Comparison of ENCODE assay signal across 9 mouse cellular contexts in the genomic region with DNA sequence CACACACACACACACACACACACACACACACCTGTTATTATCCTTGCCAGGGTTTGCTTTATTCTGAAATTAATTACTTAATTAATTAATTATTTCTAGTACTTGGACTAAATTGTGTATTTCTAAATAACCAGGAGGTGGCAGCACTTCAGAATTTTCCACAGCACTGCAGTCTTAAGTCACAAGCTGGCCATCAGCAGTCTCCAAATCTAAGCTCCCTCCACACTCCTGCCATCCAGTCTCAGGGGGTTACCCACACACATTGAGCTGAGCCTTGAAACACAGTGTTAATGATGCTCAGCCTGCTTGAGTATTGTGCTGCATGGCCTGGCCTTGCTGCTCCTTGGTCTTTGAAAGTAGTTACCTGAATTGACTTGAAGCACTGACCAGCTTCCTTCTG. TPM values are rescaled to one million over a fixed set of nuclear protein-coding genes. Genes with fewer than 3 reads are reported as not detected.
DNase-seq lines count a peak whose midpoint lies in the region; ATAC-seq and TF ChIP-seq lines count a peak whose summit lies in the region.
"Had no signal": no experiment of that assay in that cellular context is flagged by ENCODE, and none has a peak within 500 bp of the region (broad histone marks: within the 10 kb centered on the region; RNA-seq: fewer than 3 reads in every experiment).

No protein-coding gene starts in this region.

- TF ChIP-seq CTCF in kidney, adult 2 months (conservative IDR thresholded peaks at IDR 0.05; ENCODE audit: insufficient read depth, insufficient read length, low read depth, low read length), result peak; percentile 22; the same call in 1 of the 2 replicates

- no peaks in the 10 kb centered on the region for H3K4me1 ChIP-seq in kidney, adult 2 months (ENCODE audit: control insufficient read depth, insufficient read depth, low read length)
- no peaks in the 10 kb centered on the region for H3K4me1 ChIP-seq in kidney, embryonic 15.5 days
- no peaks in the 10 kb centered on the region for H3K4me1 ChIP-seq in neural tube, embryonic 14.5 days (ENCODE audit: control insufficient read depth, insufficient read depth, low read length)
- H3K4me1 ChIP-seq: embryonic facial prominence, embryonic 12.5 days had no signal

- peak; percentile 34 for DNase-seq in kidney, adult 2 months
- DNase-seq in kidney, adult 18-20 months, result no peak
- peak; percentile 36 for DNase-seq in NIH3T3 (ENCODE audit: low read depth)
- DNase-seq in cerebellum, postnatal 36 days, result peak; percentile 8 to 32
- DNase-seq in thymus, postnatal 10 days (ENCODE audit: low spot score in 2 of 2), result no peak
- no peak for DNase-seq in B cell, adult 2 months

- 0 out of 2 replicates have a peak, but pooled peaks have one; percentile 49 for ATAC-seq in kidney, embryonic 15.5 days (replicated peaks; ENCODE audit: low FRiP score)
- ATAC-seq in neural tube, embryonic 14.5 days (ENCODE audit: low read depth), result peak; percentile 73; the same call in 1 of the 2 replicates

- H3K27ac ChIP-seq in kidney, adult 2 months (ENCODE audit: insufficient read depth, low read depth, low read length), result no peak overlapping the region
- H3K27ac ChIP-seq in kidney, embryonic 15.5 days, result no peak overlapping the region
- no peak overlapping the region for H3K27ac ChIP-seq in neural tube, embryonic 14.5 days (ENCODE audit: low read depth, low read length)
- H3K27ac ChIP-seq: embryonic facial prominence, embryonic 12.5 days had no signal

- H3K27me3 ChIP-seq in kidney, adult 2 months (replicated peaks; ENCODE audit: control insufficient read depth, insufficient read depth, low read length), result no peaks in the 10 kb centered on the region
- no peaks in the 10 kb centered on the region for H3K27me3 ChIP-seq in kidney, embryonic 15.5 days
- H3K27me3 ChIP-seq in neural tube, embryonic 14.5 days (ENCODE audit: control insufficient read depth, insufficient read depth, low read length), result no peaks in the 10 kb centered on the region
- H3K27me3 ChIP-seq: embryonic facial prominence, embryonic 12.5 days had no signal

- no peaks in the 10 kb centered on the region for H3K36me3 ChIP-seq in kidney, adult 2 months (ENCODE audit: control insufficient read depth, insufficient read depth, low read length)
- H3K36me3 ChIP-seq in kidney, embryonic 15.5 days, result no peaks in the 10 kb centered on the region
- H3K36me3 ChIP-seq in neural tube, embryonic 14.5 days (ENCODE audit: control insufficient read depth, insufficient read depth, low read length), result no peaks in the 10 kb centered on the region
- H3K36me3 ChIP-seq: embryonic facial prominence, embryonic 12.5 days had no signal

- H3K9me3 ChIP-seq in kidney, embryonic 15.5 days (replicated peaks), result no peaks in the 10 kb centered on the region
- no peaks in the 10 kb centered on the region for H3K9me3 ChIP-seq in neural tube, embryonic 14.5 days (ENCODE audit: control insufficient read depth, low read length)
- H3K9me3 ChIP-seq: embryonic facial prominence, embryonic 12.5 days had no signal

- no peak overlapping the region for H3K4me3 ChIP-seq in kidney, adult 2 months (ENCODE audit: insufficient read depth, low read depth, low read length)
- no peak overlapping the region for H3K4me3 ChIP-seq in kidney, embryonic 15.5 days (replicated peaks)
- no peak overlapping the region for H3K4me3 ChIP-seq in neural tube, embryonic 14.5 days (ENCODE audit: low read depth, low read length)
- H3K4me3 ChIP-seq: embryonic facial prominence, embryonic 12.5 days had no signal

- no peak overlapping the region for H3K4me2 ChIP-seq in kidney, embryonic 15.5 days
- no peak overlapping the region for H3K4me2 ChIP-seq in neural tube, embryonic 14.5 days (ENCODE audit: low read depth, low read length)
- H3K4me2 ChIP-seq: embryonic facial prominence, embryonic 12.5 days had no signal

- TF ChIP-seq POLR2A in kidney, adult 2 months (IDR thresholded peaks at IDR 0.05; ENCODE audit: low read depth, low read length), result no peak

- no peak overlapping the region for H3K9ac ChIP-seq in kidney, embryonic 15.5 days
- H3K9ac ChIP-seq in neural tube, embryonic 14.5 days (replicated peaks; ENCODE audit: low read depth, low read length), result no peak overlapping the region
- H3K9ac ChIP-seq: embryonic facial prominence, embryonic 12.5 days had no signal

RNA-seq across cellular contexts. Expression of a gene that starts 44.3 kb away (rescaled TPM):
- not detected in 2 replicates for polyA plus RNA-seq in kidney, adult 2 months (2012; rRNA removed)
- polyA plus RNA-seq in kidney, embryonic 15.5 days (2015; fragmentation: Nextera tagmentation; extraction: Ambion mirVana), result 0.21 and 1.1 TPM in 2 replicates
- polyA plus RNA-seq in neural tube, embryonic 14.5 days (2014; fragmentation: Nextera tagmentation; extraction: Ambion mirVana), result 2.2 and 3.1 TPM in 2 replicates

Comparison
In these comparisons a context has a peak if more than half of its experiments do, and no peak if none do; other contexts are left out.
1. DNase-seq: peak in kidney, adult 2 months (single experiment), NIH3T3 (single experiment) and cerebellum, postnatal 36 days (2 of 2); none in kidney, adult 18-20 months (single experiment), thymus, postnatal 10 days (0 of 2) and B cell, adult 2 months (0 of 2).